In genomic region chr1:181199446-181199845, GRCm38 (mm10) we compare ENCODE assay signal across 17 mouse cellular contexts. TPM values are rescaled to one million over a fixed set of nuclear protein-coding genes. Genes with fewer than 3 reads are reported as not detected.
A peak's percentile ranks its signal among the peaks of the same experiment; 100 is the strongest.
DNase-seq lines count a peak whose midpoint lies in the region; TF ChIP-seq lines count a peak whose summit lies in the region.
"Had no signal": no experiment of that assay in that cellular context is flagged by ENCODE, and none has a peak within 500 bp of the region (broad histone marks: within the 10 kb centered on the region; RNA-seq: fewer than 3 reads in every experiment).

No protein-coding gene starts in this region.

- WGBS in heart, embryonic 10.5 days: 89% methylated on average over 4 of the region's 4 CpGs
- 91% methylated on average over 4 of the region's 4 CpGs for WGBS in heart, adult 2 months

- no peaks in the 10 kb centered on the region for H3K79me2 ChIP-seq in heart, adult 2 months (replicated peaks; ENCODE audit: control insufficient read depth, insufficient read depth, low read length)

- no peak overlapping the region for H3K9ac ChIP-seq in heart, adult 2 months (ENCODE audit: low read depth, low read length)

- TF ChIP-seq POLR2A in heart, adult 2 months (IDR thresholded peaks at IDR 0.05; ENCODE audit: insufficient read depth, low read depth, low read length): no peak

- TF ChIP-seq EP300 in heart, adult 2 months (IDR thresholded peaks at IDR 0.05; ENCODE audit: insufficient read depth, low read depth, low read length): no peak

- peak; percentile 71 for DNase-seq in heart, adult 11 months
- no peak for DNase-seq in heart, postnatal 10 days
- peak; percentile 65 for DNase-seq in heart, embryonic 10.5 days (ENCODE audit: low spot score)
- no peak for DNase-seq in heart, adult 2 months
- DNase-seq: adrenal gland, adult 2 months; adrenal gland, adult 8-10 months; adrenal gland, postnatal 10 days; adrenal gland, postnatal 14 days; adrenal gland, postnatal 25 days; adrenal gland, postnatal 36 days; B cell, adult 2 months; cerebellum, adult 11 months; cerebellum, adult 11-12 months; cerebellum, adult 18-20 months had no signal

- no peaks in the 10 kb centered on the region for H3K27me3 ChIP-seq in heart, embryonic 10.5 days (ENCODE audit: insufficient read depth, poor library complexity, severe bottlenecking)
- no peaks in the 10 kb centered on the region for H3K27me3 ChIP-seq in heart, adult 2 months (ENCODE audit: control insufficient read depth, insufficient read depth, low read length)
- H3K27me3 ChIP-seq: CH12.LX, Patski had no signal

- H3K36me3 ChIP-seq in heart, embryonic 10.5 days: peaks cover 92% of the 10 kb centered on the region
- peaks cover 10% of the 10 kb centered on the region for H3K36me3 ChIP-seq in heart, adult 2 months (ENCODE audit: control insufficient read depth, insufficient read depth, low read length)

- H3K27ac ChIP-seq in heart, embryonic 10.5 days: no peak overlapping the region
- H3K27ac ChIP-seq in heart, adult 2 months: no peak overlapping the region

- intact Hi-C loops in heart, postnatal 10 days (cut with DNase I): no loop called here
- intact Hi-C loops in heart, adult 2 months (cut with DNase I): no loop called here

- TF ChIP-seq CTCF in heart, adult 2 months (IDR thresholded peaks at IDR 0.05): no peak

- no peaks in the 10 kb centered on the region for H3K9me3 ChIP-seq in heart, embryonic 10.5 days
- H3K9me3 ChIP-seq: G1E had no signal

- no peak overlapping the region for H3K4me3 ChIP-seq in heart, embryonic 10.5 days
- H3K4me3 ChIP-seq in heart, adult 2 months: no peak overlapping the region

- no peaks in the 10 kb centered on the region for H3K4me1 ChIP-seq in heart, embryonic 10.5 days
- no peaks in the 10 kb centered on the region for H3K4me1 ChIP-seq in heart, adult 2 months (ENCODE audit: control insufficient read depth, insufficient read depth, low read length)

RNA-seq across cellular contexts. Expression of gene Wdr26, which starts 12.4 kb away (rescaled TPM):
- 100 to 1,000 TPM; 135 to 147 TPM for total RNA-seq in heart, postnatal 10 days (2021)
- polyA plus RNA-seq in heart, embryonic 10.5 days (2016; fragmentation: Nextera tagmentation; extraction: Ambion mirVana): 24.4 and 26.3 TPM in 2 replicates
- total RNA-seq in heart, adult 2 months (2021): 10 to 100 TPM; 86.3 to 99.7 TPM
- polyA plus RNA-seq in heart, adult 2 months (2012; rRNA removed): 30.2 and 52.4 TPM in 2 replicates

RNA-seq across cellular contexts. Expression of gene Cnih4, which starts 55.0 kb away (rescaled TPM):
- 10 to 100 TPM; 48.9 to 52.2 TPM for total RNA-seq in heart, postnatal 10 days (2021)
- polyA plus RNA-seq in heart, embryonic 10.5 days (2016; fragmentation: Nextera tagmentation; extraction: Ambion mirVana): 150 and 166 TPM in 2 replicates
- 10 to 100 TPM; 43.8 to 50.3 TPM for total RNA-seq in heart, adult 2 months (2021)
- 22.2 and 34.2 TPM in 2 replicates for polyA plus RNA-seq in heart, adult 2 months (2012; rRNA removed)

RNA-seq across cellular contexts. Expression of gene Nvl, which starts 55.4 kb away (rescaled TPM):
- 10 to 100 TPM; 10.4 to 10.6 TPM for total RNA-seq in heart, postnatal 10 days (2021)
- polyA plus RNA-seq in heart, embryonic 10.5 days (2016; fragmentation: Nextera tagmentation; extraction: Ambion mirVana): 26.1 and 33.5 TPM in 2 replicates
- total RNA-seq in heart, adult 2 months (2021): 1 to 10 TPM; 7.4 TPM
- 4.7 and 8.4 TPM in 2 replicates for polyA plus RNA-seq in heart, adult 2 months (2012; rRNA removed)

Comparison
In these comparisons a context has a peak if more than half of its experiments do, and no peak if none do; other contexts are left out.
1. DNase-seq: peak in heart, adult 11 months (single experiment) and heart, embryonic 10.5 days (single experiment); none in heart, postnatal 10 days (0 of 2) and heart, adult 2 months (0 of 2).